Mouse (Mus musculus): ENCODE measurements around the gene Tanc2. TPM values are rescaled to one million over a fixed set of nuclear protein-coding genes. Genes with fewer than 3 reads are reported as not detected.

Gene Tanc2
- polyA plus RNA-seq, 1 experiment: 18.7 TPM

GRCm38 (mm10) chr11:105943133-105944102, 353.6 kb downstream of the Tanc2 start:
- no peak overlapping the region for H3K27ac ChIP-seq (ENCODE audit: insufficient read depth, low read length)
- TF ChIP-seq POLR2A (IDR thresholded peaks at IDR 0.05; ENCODE audit: borderline replicate concordance, insufficient read depth, low read length) (no peak), CTCF (IDR thresholded peaks at IDR 0.05; ENCODE audit: borderline replicate concordance, insufficient read depth, low read depth, low read length) (no peak)
- WGBS: 9% methylated on average over 47 of the region's 47 CpGs
- peaks cover 3% of the 10 kb centered on the region; the same call in 1 of the 2 replicates for H3K4me1 ChIP-seq (ENCODE audit: control insufficient read depth, insufficient read depth, low read length)
- H3K4me3 ChIP-seq (replicated peaks; ENCODE audit: insufficient read depth, low read depth, low read length): peak overlapping the region; percentile 83
- peak; percentile 50 to 52 for DNase-seq
- H3K27me3 ChIP-seq (ENCODE audit: control insufficient read depth, insufficient read depth, low read length): no peaks in the 10 kb centered on the region

DNA sequence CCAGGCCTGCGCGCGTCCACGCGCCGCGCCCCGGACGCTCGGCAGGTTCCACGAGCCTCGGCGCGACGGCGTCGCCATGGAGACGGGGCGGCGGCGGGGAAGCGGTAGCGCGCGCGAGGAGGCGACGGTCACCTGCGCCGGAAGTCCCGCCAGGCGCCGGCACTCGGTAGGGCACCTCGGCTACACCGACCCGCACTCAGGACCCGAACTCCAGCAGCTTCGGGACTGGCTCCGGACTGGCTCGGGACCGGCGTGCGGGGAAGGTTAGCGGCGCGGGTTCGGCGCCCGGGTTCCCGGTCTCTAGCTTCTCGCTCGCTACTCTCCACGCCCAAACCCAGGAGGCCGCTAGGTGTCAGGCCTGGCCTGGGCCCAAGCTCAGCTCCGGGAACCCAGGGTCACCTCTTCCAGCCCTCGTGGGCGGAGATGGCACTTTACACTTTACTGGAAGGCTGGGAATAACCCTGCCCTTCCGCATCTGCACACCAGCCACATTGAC, 354.4 kb downstream of the Tanc2 start:
- TF ChIP-seq CTCF (IDR thresholded peaks at IDR 0.05; ENCODE audit: borderline replicate concordance, insufficient read depth, low read depth, low read length): peak; percentile 30; the same call in 1 of the 2 replicates
- TF ChIP-seq POLR2A (IDR thresholded peaks at IDR 0.05; ENCODE audit: borderline replicate concordance, insufficient read depth, low read length): no peak
- no peak overlapping the region for H3K27ac ChIP-seq (ENCODE audit: insufficient read depth, low read length)
- DNase-seq: peak; percentile 66 to 73
- H3K4me1 ChIP-seq (ENCODE audit: control insufficient read depth, insufficient read depth, low read length): peaks cover 3% of the 10 kb centered on the region; the same call in 1 of the 2 replicates
- 2% methylated on average over 59 of the region's 59 CpGs for WGBS
- H3K4me3 ChIP-seq (replicated peaks; ENCODE audit: insufficient read depth, low read depth, low read length): peak overlapping the region; percentile 83
- H3K27me3 ChIP-seq (ENCODE audit: control insufficient read depth, insufficient read depth, low read length): no peaks in the 10 kb centered on the region

- peaks cover 3% of the 10 kb centered on the region; the same call in 1 of the 2 replicates for H3K4me1 ChIP-seq (ENCODE audit: control insufficient read depth, insufficient read depth, low read length)
- DNase-seq: no peak
- WGBS: 64% methylated on average over 16 of the region's 16 CpGs
- no peak overlapping the region for H3K27ac ChIP-seq (ENCODE audit: insufficient read depth, low read length)
- no peaks in the 10 kb centered on the region for H3K27me3 ChIP-seq (ENCODE audit: control insufficient read depth, insufficient read depth, low read length)
- no peak for TF ChIP-seq POLR2A (IDR thresholded peaks at IDR 0.05; ENCODE audit: borderline replicate concordance, insufficient read depth, low read length)
- no peak for TF ChIP-seq CTCF (IDR thresholded peaks at IDR 0.05; ENCODE audit: borderline replicate concordance, insufficient read depth, low read depth, low read length)
- peak overlapping the region; percentile 83 for H3K4me3 ChIP-seq (replicated peaks; ENCODE audit: insufficient read depth, low read depth, low read length)
Observed at GRCm38 (mm10) chr11:105944770-105945672, 355.2 kb downstream of the Tanc2 start.

DNA sequence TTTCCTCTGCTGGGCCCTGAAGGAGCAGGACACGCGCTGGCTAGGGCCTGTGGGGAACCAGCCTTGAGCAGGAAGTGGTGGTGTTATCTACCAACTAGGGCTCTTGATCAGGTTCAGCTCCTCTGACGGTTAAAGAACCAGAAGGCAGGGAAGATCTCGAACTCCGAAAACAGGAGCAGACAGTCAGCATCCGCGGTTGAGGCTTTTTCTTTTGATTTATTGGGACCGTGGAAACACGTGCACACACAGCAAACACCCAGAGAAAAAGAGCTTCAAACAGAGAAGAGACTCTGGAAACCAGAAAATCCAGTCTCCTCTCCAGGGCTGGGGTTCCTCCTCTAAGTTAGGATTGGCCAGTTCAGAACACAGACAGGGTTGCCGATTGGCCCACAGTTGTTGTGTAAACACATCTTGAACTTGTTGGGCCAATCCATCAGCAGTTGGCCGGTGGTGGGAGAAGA, 356.9 kb downstream of the Tanc2 start:
- TF ChIP-seq POLR2A (IDR thresholded peaks at IDR 0.05; ENCODE audit: borderline replicate concordance, insufficient read depth, low read length): no peak
- TF ChIP-seq CTCF (IDR thresholded peaks at IDR 0.05; ENCODE audit: borderline replicate concordance, insufficient read depth, low read depth, low read length): no peak
- Histone ChIP-seq H3K4me3 (replicated peaks; ENCODE audit: insufficient read depth, low read depth, low read length) (no peak overlapping the region), H3K4me1 (ENCODE audit: control insufficient read depth, insufficient read depth, low read length) (peaks cover 3% of the 10 kb centered on the region; the same call in 1 of the 2 replicates), H3K27me3 (ENCODE audit: control insufficient read depth, insufficient read depth, low read length) (no peaks in the 10 kb centered on the region), H3K27ac (ENCODE audit: insufficient read depth, low read length) (no peak overlapping the region)
- no peak for DNase-seq
- WGBS: 78% methylated on average over 11 of the region's 11 CpGs

DNA sequence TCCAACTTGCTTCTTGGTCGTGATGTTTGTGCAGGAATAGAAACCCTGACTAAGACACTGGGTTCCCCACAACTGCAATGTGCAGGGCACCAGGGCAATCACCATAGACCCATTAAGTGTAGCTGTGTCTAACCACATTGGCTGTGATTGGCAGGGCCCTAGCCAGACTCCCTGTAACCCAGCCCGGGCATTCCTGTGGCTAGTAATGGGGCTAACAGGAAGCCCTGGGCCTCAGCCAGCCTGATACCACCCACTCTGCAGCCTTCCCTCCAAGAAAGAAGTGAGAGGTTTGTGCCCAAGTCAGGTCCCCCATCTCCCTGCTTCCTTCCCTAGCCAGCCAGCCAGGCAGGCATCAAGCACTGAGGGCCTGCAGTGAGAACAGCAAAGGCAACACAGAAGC, 358.5 kb downstream of the Tanc2 start:
- TF ChIP-seq CTCF (IDR thresholded peaks at IDR 0.05; ENCODE audit: borderline replicate concordance, insufficient read depth, low read depth, low read length): no peak
- TF ChIP-seq POLR2A (IDR thresholded peaks at IDR 0.05; ENCODE audit: borderline replicate concordance, insufficient read depth, low read length): no peak
- H3K4me1 ChIP-seq (ENCODE audit: control insufficient read depth, insufficient read depth, low read length): 0 out of 2 replicates have a peak, but pooled peaks cover 3% of the 10 kb centered on the region
- no peak overlapping the region for H3K27ac ChIP-seq (ENCODE audit: insufficient read depth, low read length)
- DNase-seq: no peak
- H3K4me3 ChIP-seq (replicated peaks; ENCODE audit: insufficient read depth, low read depth, low read length): no peak overlapping the region
- WGBS: 66% methylated on average over 2 of the region's 2 CpGs
- H3K27me3 ChIP-seq (ENCODE audit: control insufficient read depth, insufficient read depth, low read length): no peaks in the 10 kb centered on the region

DNA sequence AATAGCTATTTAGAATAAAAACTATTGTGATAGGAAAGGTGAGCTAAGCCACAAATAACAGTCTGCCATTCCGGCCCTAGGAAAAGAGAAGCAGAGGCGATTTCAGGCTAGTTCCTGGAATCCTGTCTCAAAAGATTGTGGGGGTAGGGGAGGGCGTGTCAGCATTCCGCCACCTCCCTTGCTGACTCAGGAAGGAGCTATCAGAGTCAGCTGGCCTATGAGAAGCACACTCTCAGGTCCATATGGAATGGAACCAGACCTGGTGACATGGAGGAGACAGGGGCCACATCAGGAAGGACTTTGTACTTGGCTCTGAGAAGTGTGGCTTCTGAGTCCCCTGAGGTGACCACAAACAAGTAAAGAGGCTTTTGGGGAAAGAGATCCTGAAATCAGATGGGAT, 360.7 kb downstream of the Tanc2 start:
- no peak for DNase-seq
- Histone ChIP-seq H3K4me1 (ENCODE audit: control insufficient read depth, insufficient read depth, low read length) (no peaks in the 10 kb centered on the region), H3K4me3 (replicated peaks; ENCODE audit: insufficient read depth, low read depth, low read length) (no peak overlapping the region), H3K27ac (ENCODE audit: insufficient read depth, low read length) (no peak overlapping the region), H3K27me3 (ENCODE audit: control insufficient read depth, insufficient read depth, low read length) (no peaks in the 10 kb centered on the region)
- 85% methylated on average over 4 of the region's 4 CpGs for WGBS
- TF ChIP-seq POLR2A (IDR thresholded peaks at IDR 0.05; ENCODE audit: borderline replicate concordance, insufficient read depth, low read length): no peak
- no peak for TF ChIP-seq CTCF (IDR thresholded peaks at IDR 0.05; ENCODE audit: borderline replicate concordance, insufficient read depth, low read depth, low read length)

- no peak overlapping the region for H3K4me3 ChIP-seq (replicated peaks; ENCODE audit: insufficient read depth, low read depth, low read length)
- no peaks in the 10 kb centered on the region for H3K4me1 ChIP-seq (ENCODE audit: control insufficient read depth, insufficient read depth, low read length)
- no peak for DNase-seq
- H3K27me3 ChIP-seq (ENCODE audit: control insufficient read depth, insufficient read depth, low read length): no peaks in the 10 kb centered on the region
- TF ChIP-seq CTCF (IDR thresholded peaks at IDR 0.05; ENCODE audit: borderline replicate concordance, insufficient read depth, low read depth, low read length) (no peak), POLR2A (IDR thresholded peaks at IDR 0.05; ENCODE audit: borderline replicate concordance, insufficient read depth, low read length) (no peak)
- 80% methylated on average over 3 of the region's 3 CpGs for WGBS
- no peak overlapping the region for H3K27ac ChIP-seq (ENCODE audit: insufficient read depth, low read length)
Observed at GRCm38 (mm10) chr11:105951601-105952044, 361.8 kb downstream of the Tanc2 start.
